ENCODE assay signal across 20 mouse cellular contexts in genomic region chr15:98861701-98862410, GRCm38 (mm10). TPM values are rescaled to one million over a fixed set of nuclear protein-coding genes. Genes with fewer than 3 reads are reported as not detected.
A peak's percentile ranks its signal among the peaks of the same experiment; 100 is the strongest.
DNase-seq lines count a peak whose midpoint lies in the region; ATAC-seq and TF ChIP-seq lines count a peak whose summit lies in the region.
"Had no signal": no experiment of that assay in that cellular context is flagged by ENCODE, and none has a peak within 500 bp of the region (broad histone marks: within the 10 kb centered on the region; RNA-seq: fewer than 3 reads in every experiment).

No protein-coding gene starts in this region.

- H3K36me3 ChIP-seq in stomach, postnatal 0 days (ENCODE audit: control insufficient read depth, insufficient read depth, low read length): peaks cover 81% of the 10 kb centered on the region

- no peaks in the 10 kb centered on the region for H3K4me1 ChIP-seq in stomach, postnatal 0 days (replicated peaks; ENCODE audit: control insufficient read depth, insufficient read depth)

- 80% methylated on average over 21 of the region's 21 CpGs for WGBS in stomach, postnatal 0 days

- 0 out of 2 replicates have a peak, but pooled peaks have one; percentile 20 for ATAC-seq in stomach, postnatal 0 days (ENCODE audit: low FRiP score, low TSS enrichment)
- ATAC-seq: forebrain, embryonic 13.5 days; forebrain, postnatal 0 days; intestine, embryonic 16.5 days had no signal

- no peaks in the 10 kb centered on the region for H3K27me3 ChIP-seq in stomach, postnatal 0 days (ENCODE audit: control insufficient read depth, insufficient read depth, low read length)
- H3K27me3 ChIP-seq: CH12.LX; forebrain, embryonic 13.5 days had no signal

- H3K27ac ChIP-seq in stomach, postnatal 0 days (replicated peaks): no peak overlapping the region
- H3K27ac ChIP-seq: embryonic facial prominence, embryonic 10.5 days; forebrain, embryonic 13.5 days; hindbrain, embryonic 14.5 days had no signal

- TF ChIP-seq CTCF in stomach, postnatal 0 days (IDR thresholded peaks at IDR 0.05; ENCODE audit: low read depth): no peak

- H3K9ac ChIP-seq in stomach, postnatal 0 days (ENCODE audit: low read length): no peak overlapping the region
- H3K9ac ChIP-seq: forebrain, embryonic 13.5 days; forebrain, postnatal 0 days; hindbrain, embryonic 14.5 days had no signal

- DNase-seq in gastrocnemius, postnatal 25 days: peak; percentile 3
- DNase-seq in gastrocnemius, postnatal 4 days (ENCODE audit: low spot score in 2 of 2): no peak
- DNase-seq in kidney, postnatal 10 days: peak; percentile 21
- no peak for DNase-seq in kidney, adult 8-10 months
- peak; percentile 19 for DNase-seq in urinary bladder, adult 2 months (ENCODE audit: low spot score)
- DNase-seq in urinary bladder, postnatal 25 days (ENCODE audit: low spot score): no peak
- DNase-seq in stomach, postnatal 0 days (ENCODE audit: low spot score): no peak
- DNase-seq: adrenal gland, adult 8-10 months; adrenal gland, postnatal 36 days; cerebellum, adult 11 months; cerebellum, adult 8-10 months; forebrain, postnatal 0 days; heart, postnatal 10 days had no signal

- TF ChIP-seq EP300 in stomach, postnatal 0 days (optimal IDR thresholded peaks at IDR 0.05): no peak

- no peak overlapping the region for H3K4me3 ChIP-seq in stomach, postnatal 0 days (ENCODE audit: low read depth, low read length)
- H3K4me3 ChIP-seq: forebrain, embryonic 13.5 days had no signal

- no peaks in the 10 kb centered on the region for H3K9me3 ChIP-seq in stomach, postnatal 0 days (ENCODE audit: control insufficient read depth, low read length)
- H3K9me3 ChIP-seq: embryonic facial prominence, embryonic 10.5 days; forebrain, embryonic 13.5 days had no signal

- no peak overlapping the region for H3K4me2 ChIP-seq in stomach, postnatal 0 days (replicated peaks; ENCODE audit: low read depth)
- H3K4me2 ChIP-seq: forebrain, embryonic 13.5 days; hindbrain, embryonic 14.5 days had no signal

RNA-seq across cellular contexts. Expression of gene Kmt2d, which starts 9.1 kb away (rescaled TPM):
- total RNA-seq in gastrocnemius, postnatal 25 days (2021): 10 to 100 TPM; 36.6 to 43.5 TPM
- 10 to 100 TPM; 63.9 to 68.6 TPM for total RNA-seq in gastrocnemius, postnatal 4 days (2021)
- 25.7 and 39.0 TPM in 2 replicates for polyA plus RNA-seq in urinary bladder, adult 2 months (2012; rRNA removed)
- 5.1 TPM in 2 replicates for polyA plus RNA-seq in stomach, postnatal 0 days (2015; fragmentation: Nextera tagmentation; extraction: Ambion mirVana)

RNA-seq across cellular contexts. Expression of gene Prkag1, which starts 30.5 kb away (rescaled TPM):
- 10 to 100 TPM; 43.6 to 43.9 TPM for total RNA-seq in gastrocnemius, postnatal 25 days (2021)
- 10 to 100 TPM; 42.8 to 42.9 TPM for total RNA-seq in gastrocnemius, postnatal 4 days (2021)
- 83.1 and 89.5 TPM in 2 replicates for polyA plus RNA-seq in urinary bladder, adult 2 months (2012; rRNA removed)
- polyA plus RNA-seq in stomach, postnatal 0 days (2015; fragmentation: Nextera tagmentation; extraction: Ambion mirVana): 56.2 TPM in 2 replicates

RNA-seq across cellular contexts. Expression of gene Rhebl1, which starts 32.5 kb away (rescaled TPM):
- 1 to 10 TPM; 2.5 to 2.9 TPM for total RNA-seq in gastrocnemius, postnatal 25 days (2021)
- 1 to 10 TPM; 2.4 to 3.6 TPM for total RNA-seq in gastrocnemius, postnatal 4 days (2021)
- 10.2 and 12.4 TPM in 2 replicates for polyA plus RNA-seq in urinary bladder, adult 2 months (2012; rRNA removed)
- 3.9 and 4.1 TPM in 2 replicates for polyA plus RNA-seq in stomach, postnatal 0 days (2015; fragmentation: Nextera tagmentation; extraction: Ambion mirVana)

RNA-seq across cellular contexts. Expression of gene Dhh, which starts 36.5 kb away (rescaled TPM):
- total RNA-seq in gastrocnemius, postnatal 25 days (2021): 1 to 10 TPM; 1.2 to 2.3 TPM
- total RNA-seq in gastrocnemius, postnatal 4 days (2021): 1 to 10 TPM; 5.0 to 7.8 TPM
- polyA plus RNA-seq in urinary bladder, adult 2 months (2012; rRNA removed): 1.7 and 1.9 TPM in 2 replicates
- 0.89 and 1.1 TPM in 2 replicates for polyA plus RNA-seq in stomach, postnatal 0 days (2015; fragmentation: Nextera tagmentation; extraction: Ambion mirVana)
- total RNA-seq: CH12.LX; hematopoietic stem cell, adult 5-6 weeks had no signal

RNA-seq across cellular contexts. Expression of gene Ddn, which starts 52.6 kb away (rescaled TPM):
- total RNA-seq in gastrocnemius, postnatal 25 days (2021): under 1 TPM; 0.38 to 0.74 TPM
- total RNA-seq in gastrocnemius, postnatal 4 days (2021): 1 to 10 TPM; 1.8 TPM
- 0.04 and 0.08 TPM in 2 replicates for polyA plus RNA-seq in urinary bladder, adult 2 months (2012; rRNA removed)
- 0.02 TPM in 1 of 2 replicates, not detected in the other for polyA plus RNA-seq in stomach, postnatal 0 days (2015; fragmentation: Nextera tagmentation; extraction: Ambion mirVana)
- polyA plus RNA-seq: embryonic facial prominence, embryonic 10.5 days; embryonic facial prominence, embryonic 14.5 days; intestine, embryonic 16.5 days had no signal

Comparison
In these comparisons a context has a peak if more than half of its experiments do, and no peak if none do; other contexts are left out.
1. DNase-seq: peak in gastrocnemius, postnatal 25 days (single experiment), kidney, postnatal 10 days (single experiment) and urinary bladder, adult 2 months (single experiment); none in gastrocnemius, postnatal 4 days (0 of 2), kidney, adult 8-10 months (0 of 2), urinary bladder, postnatal 25 days (single experiment) and stomach, postnatal 0 days (single experiment).